Mouse (Mus musculus) hindbrain, embryonic 15.5 days (tissue): ENCODE measurements around the gene Sesn3. TPM values are rescaled to one million over a fixed set of nuclear protein-coding genes. Genes with fewer than 3 reads are reported as not detected.
A peak's percentile ranks its signal among the peaks of the same experiment; 100 is the strongest.
"Not testable (repeated sequence)": the region's sequence is repeated elsewhere in the genome, so short reads cannot be mapped to it uniquely, and the experiment has no call there.

Experiments
- ATAC-seq: fragments of 200-750 bp; cut with Nextera tagmentation; 2 replicates; pipeline ENCODE4 v1.8.0; 2017; ENCODE audit warnings: low read depth, moderate number of reproducible peaks, moderate TSS enrichment; ENCODE audit not compliant: low FRiP score
- H3K27ac ChIP-seq: fragments of 300-500 bp; sonication (generic); replicated peaks from 2 replicates; pipeline ENCODE4 v1.5.1; 2015; ENCODE audit warnings: mild to moderate bottlenecking, inconsistent platforms
- H3K27me3 ChIP-seq: fragments of 300-500 bp; sonication (generic); 2 replicates; pipeline ENCODE4 v1.6.1; 2015; ENCODE audit warnings: control low read depth, inconsistent platforms
- H3K36me3 ChIP-seq: fragments of 300-500 bp; sonication (generic); 2 replicates; pipeline ENCODE4 v1.6.1; 2015; ENCODE audit warnings: control low read depth, inconsistent platforms
- H3K4me1 ChIP-seq: fragments of 300-500 bp; sonication (generic); replicated peaks from 2 replicates; pipeline ENCODE4 v1.6.1; 2015; ENCODE audit warnings: control low read depth, inconsistent platforms
- H3K4me2 ChIP-seq: fragments of 300-500 bp; sonication (generic); 2 replicates; pipeline ENCODE4 v1.6.1; 2015; ENCODE audit warnings: moderate library complexity, mild to moderate bottlenecking, inconsistent platforms
- H3K4me3 ChIP-seq: fragments of 300-500 bp; sonication (generic); 2 replicates; pipeline ENCODE4 v1.5.1; 2015; ENCODE audit warnings: mild to moderate bottlenecking, inconsistent platforms
- H3K9ac ChIP-seq: fragments of 300-500 bp; sonication (generic); 2 replicates; pipeline ENCODE4 v1.6.1; 2015; ENCODE audit warnings: inconsistent platforms
- H3K9me3 ChIP-seq: fragments of 300-500 bp; sonication (generic); 2 replicates; pipeline ENCODE4 v1.6.1; 2016; ENCODE audit warnings: control low read depth, inconsistent platforms
- WGBS: fragments of 180-500 bp; shearing (Covaris S2); methylation state at CpG from one replicate; pipeline ENCODE4 v1.1.7; 2015; 5-methylcytosine and 5-hydroxymethylcytosine counted together
- polyA plus RNA-seq: library from polyadenylated mRNA; unstranded; fragments of >200 nt; fragmentation: Nextera tagmentation; extraction: Ambion mirVana; gene quantifications from 2 replicates; pipeline ENCODE4 v1.2.1, GENCODE M21; 2015

The Sesn3 gene
- polyA plus RNA-seq, 1 experiment from 2014 or later = 16.8 TPM

DNA sequence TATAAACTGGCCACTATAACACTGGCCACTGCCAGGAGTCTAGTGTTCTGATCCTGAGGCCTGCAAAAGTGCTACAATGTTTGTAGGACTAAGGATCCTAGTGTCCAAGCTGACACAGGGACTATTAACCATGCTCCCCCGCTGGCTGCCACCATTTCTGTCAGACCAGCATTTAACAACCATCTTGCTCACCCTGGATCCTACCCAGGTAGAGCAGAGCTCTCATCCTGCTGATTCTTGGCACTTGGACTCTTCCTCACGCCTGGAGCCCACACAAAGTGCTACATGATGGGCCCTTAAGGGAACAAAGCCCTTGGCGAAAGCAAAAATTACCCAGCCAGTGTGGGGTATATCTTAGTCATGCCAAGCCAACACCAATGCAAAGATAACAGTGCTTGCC is 62.0 kb downstream of the Sesn3 start:
- 81% methylated on average over 3 of the region's 3 CpGs for WGBS
- ATAC-seq = no peak
- H3K27ac ChIP-seq = no peak overlapping the region

DNA sequence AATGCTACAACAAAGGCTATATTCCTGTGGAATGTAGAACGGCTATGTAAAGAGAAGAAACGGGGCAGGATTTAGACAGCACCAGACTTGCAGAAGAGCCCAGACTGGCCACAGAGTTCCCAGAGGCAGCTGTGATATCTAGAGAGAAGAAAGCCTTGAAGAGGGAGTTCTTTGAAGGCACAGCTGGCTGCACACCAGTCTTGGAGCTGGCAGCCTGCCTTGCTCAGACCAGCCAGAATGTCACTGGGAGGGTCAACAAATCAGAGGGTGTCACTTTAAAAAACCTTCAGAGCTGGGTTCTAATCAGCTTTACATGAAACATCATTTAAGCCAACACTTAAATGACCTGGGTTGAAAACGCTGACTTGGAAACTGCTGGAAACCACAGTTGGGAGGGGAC is 63.8 kb downstream of the Sesn3 start:
- no peak for ATAC-seq
- Histone ChIP-seq H3K27ac (no peak overlapping the region), H3K9me3 (no peaks in the 10 kb centered on the region), H3K9ac (no peak overlapping the region), H3K27me3 (no peaks in the 10 kb centered on the region), H3K36me3 (no peaks in the 10 kb centered on the region), H3K4me3 (no peak overlapping the region), H3K4me1 (no peaks in the 10 kb centered on the region), H3K4me2 (no peak overlapping the region)
- 81% methylated on average over 3 of the region's 3 CpGs for WGBS

More for the DNA sequence above, 62.0 kb downstream of the Sesn3 start:
- Histone ChIP-seq H3K9ac (no peak overlapping the region), H3K4me2 (no peak overlapping the region), H3K4me1 (no peaks in the 10 kb centered on the region), H3K27me3 (no peaks in the 10 kb centered on the region), H3K9me3 (no peaks in the 10 kb centered on the region), H3K36me3 (peaks cover 6% of the 10 kb centered on the region; the same call in 1 of the 2 replicates), H3K4me3 (no peak overlapping the region)

DNA sequence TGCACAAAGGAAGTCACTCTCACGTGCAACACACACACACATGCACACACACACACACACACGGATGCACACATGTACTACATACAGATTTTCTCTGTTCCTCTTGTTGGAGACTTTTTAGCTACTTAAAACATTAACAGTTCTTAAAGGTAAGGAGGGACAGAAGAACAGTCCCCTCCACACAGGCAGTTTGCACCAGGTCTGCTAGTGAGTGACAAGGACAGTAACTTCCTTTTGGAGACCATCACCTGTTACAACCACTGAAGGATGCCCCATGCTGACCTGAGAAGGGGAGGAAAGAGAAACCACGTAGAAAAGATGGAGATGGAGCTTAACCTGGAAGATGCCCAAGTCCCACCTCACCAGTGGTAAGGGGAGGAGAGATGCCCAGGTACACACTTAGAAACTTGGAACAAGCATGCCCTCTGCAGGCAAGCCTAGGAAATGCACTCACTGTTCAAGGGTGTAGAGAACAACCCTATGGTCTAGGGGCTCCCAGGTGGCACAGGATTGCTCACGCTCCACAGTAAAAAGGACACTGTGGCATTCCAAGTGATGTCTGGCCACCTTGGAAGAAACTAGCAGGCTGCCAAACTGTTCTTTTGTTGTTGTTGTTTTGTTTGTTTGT is 67.3 kb downstream of the Sesn3 start:
- Histone ChIP-seq H3K36me3 (no peaks in the 10 kb centered on the region), H3K27ac (no peak overlapping the region), H3K4me2 (no peak overlapping the region), H3K4me1 (no peaks in the 10 kb centered on the region), H3K9ac (no peak overlapping the region), H3K27me3 (no peaks in the 10 kb centered on the region), H3K9me3 (no peaks in the 10 kb centered on the region), H3K4me3 (no peak overlapping the region)
- peak; percentile 89 for ATAC-seq
- WGBS = 53% methylated on average over 4 of the region's 4 CpGs

DNA sequence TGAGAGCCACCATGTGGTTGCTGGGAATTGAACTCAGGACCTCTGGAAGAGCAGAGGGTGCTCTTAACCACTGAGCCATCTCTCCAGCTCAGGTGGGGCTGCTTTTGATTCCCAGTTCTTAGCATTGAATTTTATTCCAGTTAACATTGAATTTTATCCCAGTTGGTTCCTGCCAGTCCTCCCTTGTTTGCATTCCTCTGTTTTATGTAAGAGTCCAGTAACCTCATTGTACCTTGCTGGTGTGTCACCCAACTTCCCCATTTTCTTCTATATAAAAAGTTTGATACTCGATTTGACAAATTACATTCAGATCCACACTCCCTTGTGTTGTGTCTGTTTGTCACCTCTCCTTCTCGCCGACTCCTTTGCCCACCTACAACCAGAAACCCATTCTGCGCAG is 71.0 kb downstream of the Sesn3 start:
- ATAC-seq, H3K4me2 ChIP-seq, H3K27ac ChIP-seq, H3K27me3 ChIP-seq, H3K9me3 ChIP-seq, H3K4me1 ChIP-seq, H3K36me3 ChIP-seq, H3K4me3 ChIP-seq, H3K9ac ChIP-seq: not testable (repeated sequence)
- 91% methylated on average over 4 of the region's 4 CpGs for WGBS

DNA sequence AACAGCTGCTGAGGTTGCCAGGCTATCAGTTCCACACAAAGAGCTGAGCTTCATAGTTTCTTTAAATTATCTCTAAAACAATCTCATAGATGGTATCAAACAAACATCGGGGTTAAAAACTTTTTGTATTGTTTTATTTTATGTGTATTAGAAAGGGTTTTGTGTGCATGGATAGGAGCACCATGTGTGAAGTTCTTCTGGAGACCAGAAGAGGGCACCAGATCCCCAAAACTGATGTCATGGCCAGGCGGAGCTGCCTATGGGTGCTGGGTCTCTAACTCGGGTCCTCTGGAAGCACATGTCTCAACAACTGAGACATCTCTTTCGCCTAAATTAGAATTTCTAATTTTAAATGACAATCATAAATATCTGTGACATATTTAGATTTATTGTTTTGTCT is 73.5 kb downstream of the Sesn3 start:
- Histone ChIP-seq H3K27me3 (no peaks in the 10 kb centered on the region), H3K9me3 (no peaks in the 10 kb centered on the region), H3K27ac (no peak overlapping the region), H3K4me3 (no peak overlapping the region), H3K9ac (no peak overlapping the region), H3K4me1 (no peaks in the 10 kb centered on the region), H3K36me3 (no peaks in the 10 kb centered on the region), H3K4me2 (no peak overlapping the region)
- ATAC-seq = no peak
- 57% methylated on average over 4 of the region's 4 CpGs for WGBS

DNA sequence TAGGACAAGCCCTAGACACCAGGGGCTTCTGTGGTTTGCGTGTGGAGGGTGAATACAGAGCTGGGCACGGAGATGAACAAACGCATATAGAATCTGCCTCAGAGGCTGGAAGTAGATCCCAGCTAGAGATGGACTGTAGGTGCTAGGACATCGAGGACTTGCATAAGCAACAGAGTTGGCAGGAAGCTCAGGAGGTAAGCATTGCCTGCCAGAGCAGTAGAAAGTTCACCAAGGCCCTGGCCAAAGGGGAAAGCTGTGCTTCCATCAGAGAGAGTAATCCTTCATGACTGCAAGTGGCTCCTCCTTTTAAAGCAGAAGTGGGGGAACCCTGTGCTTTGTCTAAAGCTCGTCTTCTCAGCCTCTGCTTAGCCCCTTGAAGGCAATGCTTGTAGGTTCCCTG is 74.5 kb downstream of the Sesn3 start:
- Histone ChIP-seq H3K9me3 (no peaks in the 10 kb centered on the region), H3K27me3 (no peaks in the 10 kb centered on the region)
- 90% methylated on average over 5 of the region's 5 CpGs for WGBS

DNA sequence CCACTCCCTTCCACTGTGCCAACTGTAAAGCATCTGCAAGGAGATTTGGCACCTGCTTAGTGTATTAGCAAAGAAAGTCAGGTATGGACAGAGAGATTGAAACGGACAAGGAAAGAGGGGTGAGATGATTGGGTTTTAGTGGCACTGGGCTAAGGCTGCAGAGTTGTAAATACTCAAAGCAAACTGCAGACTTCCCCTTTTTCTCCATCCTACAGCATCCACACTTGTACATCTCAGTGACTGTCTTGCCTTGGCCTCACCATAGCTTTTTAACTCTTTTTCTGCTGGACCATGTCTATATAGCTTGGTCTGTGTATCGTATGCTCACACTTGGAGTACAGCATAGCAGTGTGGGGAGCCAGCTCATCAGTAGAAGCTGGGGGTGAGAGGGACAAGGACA is 75.9 kb downstream of the Sesn3 start:
- no peaks in the 10 kb centered on the region for H3K27me3 ChIP-seq
- H3K27ac ChIP-seq = no peak overlapping the region
- no peaks in the 10 kb centered on the region for H3K36me3 ChIP-seq
- H3K4me3 ChIP-seq = no peak overlapping the region
- H3K4me1 ChIP-seq = 0 out of 2 replicates have a peak, but pooled peaks cover 4% of the 10 kb centered on the region
- no peak for ATAC-seq
- WGBS = 80% methylated on average over 2 of the region's 2 CpGs
- no peaks in the 10 kb centered on the region for H3K9me3 ChIP-seq
- H3K9ac ChIP-seq = no peak overlapping the region
- no peak overlapping the region for H3K4me2 ChIP-seq

More for the DNA sequence above, 74.5 kb downstream of the Sesn3 start:
- Histone ChIP-seq H3K9ac (no peak overlapping the region), H3K4me1 (no peaks in the 10 kb centered on the region), H3K4me2 (no peak overlapping the region), H3K27ac (no peak overlapping the region), H3K36me3 (no peaks in the 10 kb centered on the region), H3K4me3 (no peak overlapping the region)
- no peak for ATAC-seq

DNA sequence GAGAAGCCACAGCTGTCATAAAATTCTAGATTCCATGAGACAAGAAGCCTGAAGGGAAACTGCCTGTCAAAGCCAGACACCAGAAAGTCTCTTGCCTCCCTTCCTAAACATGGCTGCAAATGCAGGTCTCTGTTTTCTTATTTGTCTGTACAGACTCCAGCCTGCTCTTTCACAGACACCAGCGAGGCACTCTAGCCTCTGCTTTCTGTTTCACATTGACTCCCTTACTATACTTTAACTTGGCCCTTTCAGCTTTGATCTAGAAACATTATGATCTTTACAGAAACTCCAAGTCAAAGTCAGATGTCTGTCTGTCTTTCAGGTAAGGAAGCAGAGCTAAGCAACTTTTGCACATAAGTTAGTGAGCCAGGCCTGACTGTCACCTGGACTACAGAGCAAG is 77.5 kb downstream of the Sesn3 start:
- no peaks in the 10 kb centered on the region for H3K27me3 ChIP-seq
- H3K4me1 ChIP-seq = 0 out of 2 replicates have a peak, but pooled peaks cover 4% of the 10 kb centered on the region
- ATAC-seq = no peak
- no peak overlapping the region for H3K27ac ChIP-seq
- no peaks in the 10 kb centered on the region for H3K36me3 ChIP-seq
- no peak overlapping the region for H3K4me3 ChIP-seq
- no peak overlapping the region for H3K9ac ChIP-seq
- H3K9me3 ChIP-seq = no peaks in the 10 kb centered on the region
- H3K4me2 ChIP-seq = no peak overlapping the region
- WGBS = 81% methylated on average over 1 of the region's 1 CpGs

DNA sequence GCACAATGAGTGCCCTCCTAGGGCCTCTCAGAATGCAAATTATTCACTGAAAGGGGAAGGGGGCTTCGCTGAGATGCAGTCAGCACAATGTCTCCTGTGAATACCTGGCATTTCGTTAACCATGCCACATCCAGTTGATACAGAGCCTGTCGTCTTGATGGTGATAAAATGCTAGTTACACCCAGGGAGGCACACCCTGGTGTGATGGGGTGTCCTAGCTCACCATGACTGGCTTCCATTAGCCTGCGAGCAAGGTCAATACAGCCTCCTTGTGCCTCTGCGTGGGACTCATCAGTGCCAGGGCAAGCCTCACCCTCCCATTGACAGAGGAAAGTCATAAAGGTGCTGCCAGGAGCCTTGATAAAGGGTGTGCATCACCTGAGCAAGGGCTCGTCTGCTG is 80.0 kb downstream of the Sesn3 start:
- 40% methylated on average over 6 of the region's 6 CpGs for WGBS
- no peaks in the 10 kb centered on the region for H3K9me3 ChIP-seq
- H3K36me3 ChIP-seq = no peaks in the 10 kb centered on the region; the same call in 1 of the 2 replicates
- H3K4me1 ChIP-seq = 0 out of 2 replicates have a peak, but pooled peaks cover 4% of the 10 kb centered on the region
- no peak overlapping the region for H3K9ac ChIP-seq
- H3K4me2 ChIP-seq = no peak overlapping the region
- H3K27ac ChIP-seq = no peak overlapping the region
- H3K4me3 ChIP-seq = no peak overlapping the region
- ATAC-seq = no peak
- no peaks in the 10 kb centered on the region for H3K27me3 ChIP-seq

DNA sequence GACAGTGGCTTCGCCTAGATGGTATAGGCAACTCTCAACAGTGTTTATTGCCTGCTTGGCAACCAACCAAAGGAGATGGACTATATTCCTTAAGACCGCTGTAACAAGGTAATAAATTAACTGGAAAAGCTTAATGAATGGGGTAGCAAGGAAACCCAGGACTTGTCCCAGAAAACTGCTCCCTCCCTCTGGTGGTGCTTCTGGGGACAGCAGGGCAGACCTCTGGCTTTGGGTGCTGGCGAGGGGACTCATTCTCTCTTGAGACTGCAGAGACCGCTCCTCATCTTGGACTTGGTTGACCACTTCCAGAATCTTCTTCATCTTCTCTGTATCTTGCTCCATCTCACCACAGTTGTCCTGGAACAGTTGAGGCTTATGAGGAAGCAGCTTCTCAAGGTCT is 82.2 kb downstream of the Sesn3 start:
- Histone ChIP-seq H3K36me3 (no peaks in the 10 kb centered on the region; the same call in 1 of the 2 replicates), H3K9ac (no peak overlapping the region), H3K4me1 (0 out of 2 replicates have a peak, but pooled peaks cover 4% of the 10 kb centered on the region), H3K27ac (no peak overlapping the region), H3K4me2 (no peak overlapping the region), H3K27me3 (no peaks in the 10 kb centered on the region), H3K9me3 (no peaks in the 10 kb centered on the region), H3K4me3 (no peak overlapping the region)
- no peak for ATAC-seq
- 86% methylated on average over 4 of the region's 4 CpGs for WGBS

DNA sequence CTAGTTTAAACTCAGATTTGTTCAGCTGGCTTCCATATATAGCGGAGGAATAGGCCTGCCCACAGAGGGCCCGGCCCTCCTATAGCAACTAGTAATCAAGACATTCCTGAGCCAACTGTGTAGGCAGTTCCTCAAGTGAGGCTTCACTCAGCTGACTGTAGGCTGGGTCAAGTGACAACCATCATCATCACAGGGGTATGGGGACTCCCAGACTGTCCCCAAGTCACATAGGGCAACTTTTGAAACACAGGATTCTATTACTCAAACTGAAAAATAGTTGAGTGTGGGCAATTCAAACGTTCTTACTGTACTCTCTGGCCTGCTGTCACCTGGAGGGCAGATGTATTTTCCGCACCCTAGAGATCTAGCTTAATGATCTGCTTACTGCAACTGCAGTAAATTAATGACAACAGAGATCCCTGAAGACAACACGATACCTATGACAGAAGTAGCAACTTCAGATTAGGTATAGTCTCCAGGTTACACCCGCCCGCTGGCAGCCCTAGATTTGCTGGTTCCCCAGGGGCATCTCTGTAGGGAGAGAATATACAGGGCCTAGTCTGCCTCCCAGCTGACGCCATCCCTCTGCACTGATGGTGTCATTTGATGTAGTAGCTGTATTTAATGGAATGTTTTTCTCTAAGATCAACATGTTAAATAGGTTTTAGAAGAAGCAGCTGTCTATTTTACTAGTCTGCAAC is 87.4 kb downstream of the Sesn3 start:
- Histone ChIP-seq H3K4me3 (no peak overlapping the region), H3K9me3 (no peaks in the 10 kb centered on the region), H3K4me2 (no peak overlapping the region), H3K36me3 (no peaks in the 10 kb centered on the region; the same call in 1 of the 2 replicates), H3K27me3 (no peaks in the 10 kb centered on the region), H3K9ac (no peak overlapping the region), H3K4me1 (no peaks in the 10 kb centered on the region), H3K27ac (no peak overlapping the region)
- ATAC-seq = no peak
- WGBS = 84% methylated on average over 8 of the region's 8 CpGs

DNA sequence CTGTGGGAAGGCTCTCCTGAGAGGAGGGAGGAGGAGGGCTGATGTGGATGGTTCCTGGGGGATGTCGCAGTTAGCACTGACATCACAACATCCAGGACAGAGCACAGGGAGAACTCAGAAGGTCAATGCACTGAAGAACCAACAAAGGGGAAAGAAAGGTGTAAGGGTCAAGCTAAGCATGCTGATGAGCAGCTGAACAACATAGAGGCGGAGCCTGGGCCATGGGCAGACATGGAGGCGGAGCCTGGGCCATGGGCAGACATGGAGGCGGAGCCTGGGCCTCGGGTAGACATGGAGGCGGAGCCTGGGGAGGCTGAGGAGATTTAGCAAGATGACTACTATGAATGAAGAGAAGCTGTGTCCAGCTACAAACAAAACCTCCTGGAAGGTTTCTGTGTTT is 88.7 kb downstream of the Sesn3 start:
- H3K27me3 ChIP-seq = no peaks in the 10 kb centered on the region
- no peaks in the 10 kb centered on the region for H3K9me3 ChIP-seq
- no peak overlapping the region for H3K27ac ChIP-seq
- no peaks in the 10 kb centered on the region for H3K4me1 ChIP-seq
- H3K36me3 ChIP-seq = no peaks in the 10 kb centered on the region
- H3K4me3 ChIP-seq = no peak overlapping the region
- WGBS = 81% methylated on average over 6 of the region's 6 CpGs
- no peak for ATAC-seq
- no peak overlapping the region for H3K4me2 ChIP-seq
- no peak overlapping the region for H3K9ac ChIP-seq
